Comparison of ENCODE assay signal across 8 mouse cellular contexts in the genomic region with DNA sequence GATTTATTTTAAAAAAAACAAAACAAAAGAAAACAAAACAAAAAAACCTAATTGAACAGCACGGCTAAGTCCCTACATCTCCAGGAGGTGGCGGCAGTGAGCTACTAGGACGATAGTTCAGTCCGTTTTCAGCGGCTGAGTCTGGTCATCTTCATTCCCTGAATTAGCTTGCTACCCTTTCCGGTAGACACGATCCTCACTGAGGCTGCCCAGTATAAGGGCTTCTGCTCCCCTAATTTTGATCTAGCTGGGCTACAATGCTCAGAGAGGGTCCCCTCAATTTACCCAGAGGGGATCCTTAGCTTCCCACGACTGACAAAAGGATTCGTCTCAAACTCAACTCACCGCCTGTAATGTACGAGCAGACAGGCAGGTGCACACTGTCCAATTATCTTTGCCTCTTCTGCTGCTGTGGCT. TPM values are rescaled to one million over a fixed set of nuclear protein-coding genes. Genes with fewer than 3 reads are reported as not detected.
DNase-seq lines count a peak whose midpoint lies in the region; ATAC-seq lines count a peak whose summit lies in the region.

No protein-coding gene starts in this region.

- H3K9me3 ChIP-seq in hindbrain, embryonic 11.5 days (ENCODE audit: control insufficient read depth, low read length) = no peaks in the 10 kb centered on the region

- H3K27me3 ChIP-seq in hindbrain, embryonic 11.5 days (ENCODE audit: control insufficient read depth, insufficient read depth, low read length) = no peaks in the 10 kb centered on the region

- peak overlapping the region; percentile 63 for H3K9ac ChIP-seq in hindbrain, embryonic 11.5 days (ENCODE audit: low read depth, low read length)

- peaks cover 9% of the 10 kb centered on the region for H3K4me1 ChIP-seq in hindbrain, embryonic 11.5 days (replicated peaks; ENCODE audit: control insufficient read depth, insufficient read depth, low read length)

- peak; percentile 69 for ATAC-seq in frontal cortex, adult (ENCODE audit: low TSS enrichment)
- peak; percentile 15; the same call in 1 of the 2 replicates for ATAC-seq in hindbrain, embryonic 11.5 days (ENCODE audit: low FRiP score)

- 0 out of 2 replicates have a peak overlapping the region, but pooled peaks have one; percentile 9 for H3K4me3 ChIP-seq in hindbrain, embryonic 11.5 days (ENCODE audit: low read depth, low read length)

- H3K4me2 ChIP-seq in hindbrain, embryonic 11.5 days (replicated peaks; ENCODE audit: low read depth, low read length) = 0 out of 2 replicates have a peak overlapping the region, but pooled peaks have one; percentile 22

- WGBS in hindbrain, embryonic 11.5 days = 24% methylated on average over 11 of the region's 11 CpGs

- DNase-seq in Muller cell, postnatal 12 days (ENCODE audit: inconsistent ontology term) = peak; percentile 60
- peak; percentile 83 for DNase-seq in cerebellum, adult 8-10 months
- peak; percentile 91 for DNase-seq in hindbrain, embryonic 11.5 days (ENCODE audit: low spot score)
- DNase-seq in layer of hippocampus, postnatal 10 days (ENCODE audit: low spot score in 2 of 2) = peak; percentile 88 to 89
- DNase-seq in lung, postnatal 10 days = peak; percentile 88
- DNase-seq in ovary, postnatal 36 days (ENCODE audit: low spot score) = peak; percentile 76
- peak; percentile 81 for DNase-seq in thymus, postnatal 14 days

- no peaks in the 10 kb centered on the region for H3K36me3 ChIP-seq in hindbrain, embryonic 11.5 days (ENCODE audit: control insufficient read depth, insufficient read depth, low read length)

- H3K27ac ChIP-seq in hindbrain, embryonic 11.5 days (ENCODE audit: low read depth, low read length) = no peak overlapping the region

RNA-seq across cellular contexts. Expression of a gene that starts 21.8 kb away (rescaled TPM):
- 177 and 181 TPM in 2 replicates for polyA plus RNA-seq in hindbrain, embryonic 11.5 days (2014; fragmentation: Nextera tagmentation; extraction: Ambion mirVana)
- total RNA-seq in layer of hippocampus, postnatal 10 days (2021) = 100 to 1,000 TPM; 123 to 140 TPM

RNA-seq across cellular contexts. Expression of a gene that starts 57.1 kb away (rescaled TPM):
- polyA plus RNA-seq in hindbrain, embryonic 11.5 days (2014; fragmentation: Nextera tagmentation; extraction: Ambion mirVana) = 2.3 and 3.7 TPM in 2 replicates
- total RNA-seq in layer of hippocampus, postnatal 10 days (2021) = 1 to 10 TPM in 1 of 2 experiments, under 1 TPM in 1; 0.71 to 2.1 TPM
